Mouse (Mus musculus) hindbrain, embryonic 14.5 days (tissue): ENCODE measurements around the gene Wipf2. TPM values are rescaled to one million over a fixed set of nuclear protein-coding genes. Genes with fewer than 3 reads are reported as not detected.
A peak's percentile ranks its signal among the peaks of the same experiment; 100 is the strongest.

Experiments used
- ATAC-seq: fragments of 200-750 bp; cut with Nextera tagmentation; 2 replicates; pipeline ENCODE4 v1.8.0; 2017; ENCODE audit warnings: moderate number of reproducible peaks, mild to moderate bottlenecking, moderate TSS enrichment, moderate library complexity; ENCODE audit not compliant: low FRiP score
- DNase-seq: peaks from one replicate; pipeline ENCODE4 v3.0.0-alpha.2; 2015; ENCODE audit warnings: low spot score
- H3K27ac ChIP-seq: fragments of 300-500 bp; sonication (generic); 2 replicates; pipeline ENCODE4 v1.5.1; 2014; ENCODE audit warnings: mild to moderate bottlenecking, moderate library complexity
- H3K27me3 ChIP-seq: fragments of 300-500 bp; sonication (generic); 2 replicates; pipeline ENCODE4 v1.6.1; 2014; ENCODE audit warnings: mild to moderate bottlenecking, low read length, mixed read lengths; ENCODE audit not compliant: control insufficient read depth, insufficient read depth
- H3K36me3 ChIP-seq: fragments of 300-500 bp; sonication (generic); replicated peaks from 2 replicates; pipeline ENCODE4 v1.6.1; 2014; ENCODE audit not compliant: control insufficient read depth, insufficient read depth
- H3K4me1 ChIP-seq: fragments of 300-500 bp; sonication (generic); replicated peaks from 2 replicates; pipeline ENCODE4 v1.6.1; 2014; ENCODE audit warnings: antibody characterized with exemption, low read length, mixed read lengths; ENCODE audit not compliant: control insufficient read depth, insufficient read depth
- H3K4me2 ChIP-seq: fragments of 300-500 bp; sonication (generic); replicated peaks from 2 replicates; pipeline ENCODE4 v1.6.1; 2014; ENCODE audit warnings: mild to moderate bottlenecking, moderate library complexity
- H3K4me3 ChIP-seq: fragments of 300-500 bp; sonication (generic); replicated peaks from 2 replicates; pipeline ENCODE4 v1.5.1; 2014; ENCODE audit warnings: mild to moderate bottlenecking, low read length
- H3K9ac ChIP-seq: fragments of 300-500 bp; sonication (generic); 2 replicates; pipeline ENCODE4 v1.6.1; 2014
- H3K9me3 ChIP-seq: fragments of 300-500 bp; sonication (generic); 2 replicates; pipeline ENCODE4 v1.6.1; 2016; ENCODE audit warnings: low read length; ENCODE audit not compliant: control insufficient read depth
- WGBS: fragments of 180-500 bp; shearing (Covaris S2); extraction: QIAGEN DNeasy Blood & Tissue Kit; methylation state at CpG from one replicate; pipeline ENCODE4 v1.1.7; 2014; 5-methylcytosine and 5-hydroxymethylcytosine counted together
- polyA plus RNA-seq: library from polyadenylated mRNA; unstranded; fragments of >200 nt; fragmentation: Nextera tagmentation; extraction: Ambion mirVana; gene quantifications from 2 replicates; pipeline ENCODE4 v1.2.1, GENCODE M21; 2014

Wipf2 gene
- polyA plus RNA-seq, 1 experiment from 2014 or later: 4.7 TPM

DNA sequence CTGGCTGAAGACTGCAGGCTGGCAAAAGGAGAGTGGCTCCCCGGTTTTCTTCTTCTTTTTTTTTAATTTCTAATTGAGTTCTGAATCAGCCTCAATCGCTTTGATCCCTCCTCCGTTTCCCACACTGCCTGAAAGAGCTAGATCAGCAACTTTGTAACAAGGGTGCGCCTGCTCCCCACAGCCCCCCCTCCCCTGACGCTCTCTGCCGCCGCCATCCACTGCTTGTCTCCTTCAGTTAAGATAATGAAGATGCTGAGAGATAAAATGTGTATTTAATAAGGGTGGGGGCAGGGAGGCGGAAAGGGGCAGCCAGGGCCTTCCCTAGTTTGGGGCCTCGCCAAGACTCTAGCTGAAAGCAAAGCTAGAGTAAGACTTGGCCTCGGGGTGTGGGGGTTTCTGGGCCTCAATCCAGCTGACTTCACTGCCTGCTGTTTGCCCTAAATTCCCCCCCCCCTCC lies 61.9 kb downstream of the Wipf2 start:
- Histone ChIP-seq H3K4me3 (no peak overlapping the region), H3K27ac (peak overlapping the region; percentile 74), H3K4me2 (peak overlapping the region; percentile 17; the same call in 1 of the 2 replicates), H3K9me3 (no peaks in the 10 kb centered on the region), H3K4me1 (peaks cover 65% of the 10 kb centered on the region), H3K27me3 (no peaks in the 10 kb centered on the region), H3K9ac (no peak overlapping the region), H3K36me3 (no peaks in the 10 kb centered on the region)
- peak; percentile 26; the same call in 1 of the 2 replicates for ATAC-seq
- 3% methylated on average over 10 of the region's 10 CpGs for WGBS
- DNase-seq: peak; percentile 67

- Histone ChIP-seq H3K9ac (no peak overlapping the region), H3K4me1 (peaks cover 71% of the 10 kb centered on the region), H3K27ac (peak overlapping the region; percentile 74), H3K9me3 (no peaks in the 10 kb centered on the region), H3K4me2 (peak overlapping the region; percentile 17), H3K4me3 (no peak overlapping the region), H3K36me3 (no peaks in the 10 kb centered on the region), H3K27me3 (no peaks in the 10 kb centered on the region)
- DNase-seq: no peak
- ATAC-seq: peak; percentile 41; the same call in 1 of the 2 replicates
- WGBS: 9% methylated on average over 12 of the region's 12 CpGs
Measured at GRCm38 (mm10) chr11:98925868-98926311, 62.5 kb downstream of the Wipf2 start.

GRCm38 (mm10) chr11:98926553-98926952 lies 63.1 kb downstream of the Wipf2 start:
- DNase-seq (no peak), ATAC-seq (no peak)
- no peaks in the 10 kb centered on the region for H3K36me3 ChIP-seq
- no peak overlapping the region for H3K4me3 ChIP-seq
- H3K9me3 ChIP-seq: no peaks in the 10 kb centered on the region
- H3K27me3 ChIP-seq: no peaks in the 10 kb centered on the region
- H3K4me1 ChIP-seq: peaks cover 77% of the 10 kb centered on the region
- 62% methylated on average over 7 of the region's 7 CpGs for WGBS
- no peak overlapping the region for H3K4me2 ChIP-seq
- no peak overlapping the region for H3K9ac ChIP-seq
- peak overlapping the region; percentile 74; the same call in 1 of the 2 replicates for H3K27ac ChIP-seq

- no peak within 1 kb of the TSS for H3K27ac ChIP-seq
- H3K4me2 ChIP-seq: peak within 1 kb of the TSS; percentile 64
- ATAC-seq (no peak), DNase-seq (no peak)
- H3K4me1 ChIP-seq: peaks cover 87% of the 10 kb centered on the region
- peak within 1 kb of the TSS; percentile 86 for H3K9ac ChIP-seq
- WGBS: 7% methylated on average over 20 of the region's 21 CpGs
- no peaks in the 10 kb centered on the region for H3K9me3 ChIP-seq
- H3K4me3 ChIP-seq: peak within 1 kb of the TSS; percentile 63
- no peaks in the 10 kb centered on the region for H3K27me3 ChIP-seq
- no peaks in the 10 kb centered on the region for H3K36me3 ChIP-seq
Measured at GRCm38 (mm10) chr11:98927438-98928076, 64.1 kb downstream of the Wipf2 start, which contains the start of gene Rara. Gene Rara (plus strand): TSS chr11:98927818.

DNA sequence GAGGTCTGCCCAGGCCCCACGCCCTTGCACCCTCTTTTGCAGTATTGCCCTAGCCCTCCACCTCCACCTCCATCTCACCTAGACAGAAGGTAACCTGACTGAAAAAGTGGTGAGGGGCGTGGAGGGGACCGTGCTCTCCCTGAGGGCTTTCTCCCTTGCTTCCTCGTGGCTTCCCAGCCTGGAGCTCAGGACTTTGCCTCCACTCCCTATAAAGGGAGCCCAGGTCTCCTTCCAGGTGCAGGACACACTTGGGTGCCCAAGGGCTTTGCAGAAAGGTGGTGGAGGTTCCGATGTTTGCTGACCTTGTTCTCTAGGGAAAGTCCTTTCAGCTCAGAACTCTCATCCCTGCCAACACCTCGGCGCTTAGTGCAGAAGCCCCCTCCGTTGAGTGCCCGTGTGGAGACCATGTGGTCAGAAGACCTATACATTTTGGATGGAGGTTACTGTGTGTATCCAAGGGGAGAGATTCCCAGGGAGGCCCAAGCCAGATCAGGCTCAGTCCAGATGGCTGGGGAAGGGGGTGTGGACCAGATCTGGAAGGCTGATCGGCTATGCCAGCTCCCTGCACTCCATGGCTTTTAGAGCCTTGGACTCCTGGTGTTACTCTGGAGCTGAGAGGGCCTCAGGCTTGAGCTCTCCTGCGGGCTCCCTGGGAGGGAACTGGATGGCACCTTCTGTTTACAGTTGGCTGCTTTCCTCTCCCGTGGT lies 64.9 kb downstream of the Wipf2 start:
- no peak overlapping the region for H3K27ac ChIP-seq

GRCm38 (mm10) chr11:98929503-98929902 lies 66.1 kb downstream of the Wipf2 start:
- Histone ChIP-seq H3K9ac (peak overlapping the region; percentile 86), H3K4me2 (peak overlapping the region; percentile 64), H3K27ac (peak overlapping the region; percentile 52), H3K9me3 (no peaks in the 10 kb centered on the region), H3K4me3 (peak overlapping the region; percentile 63), H3K36me3 (no peaks in the 10 kb centered on the region), H3K27me3 (no peaks in the 10 kb centered on the region), H3K4me1 (peaks cover 79% of the 10 kb centered on the region)
- WGBS: 4% methylated on average over 9 of the region's 9 CpGs
- no peak for DNase-seq
- ATAC-seq: no peak

More for the DNA sequence above, 64.9 kb downstream of the Wipf2 start:
- Histone ChIP-seq H3K27me3 (no peaks in the 10 kb centered on the region), H3K4me3 (peak overlapping the region; percentile 63), H3K4me2 (peak overlapping the region; percentile 64), H3K36me3 (no peaks in the 10 kb centered on the region), H3K9me3 (no peaks in the 10 kb centered on the region), H3K9ac (peak overlapping the region; percentile 86), H3K4me1 (peaks cover 91% of the 10 kb centered on the region)
- no peak for ATAC-seq
- no peak for DNase-seq
- 12% methylated on average over 12 of the region's 12 CpGs for WGBS

DNA sequence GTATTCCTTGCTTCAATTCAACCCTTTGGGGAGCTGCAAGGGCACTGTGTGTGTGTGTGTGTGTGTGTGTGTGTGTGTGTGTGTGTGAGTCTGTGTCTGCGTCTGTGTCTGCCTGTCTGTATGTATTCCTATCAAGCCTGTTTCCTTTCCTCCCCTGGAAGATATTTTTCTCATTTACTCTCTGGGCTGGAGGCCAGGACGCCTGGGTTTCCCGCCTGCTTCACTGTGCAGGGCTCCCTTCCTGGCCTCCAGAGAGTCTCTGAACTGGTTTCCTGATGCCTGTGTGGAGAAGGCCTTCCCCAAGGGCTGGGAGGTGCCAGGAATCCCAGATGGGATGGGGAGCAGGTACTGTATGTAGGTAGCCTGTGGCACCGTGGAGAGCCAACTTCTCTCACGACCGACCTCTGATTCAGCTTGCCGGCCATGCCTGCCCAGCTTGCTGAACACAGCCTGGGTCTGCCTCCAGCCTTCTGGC lies 66.7 kb downstream of the Wipf2 start:
- Histone ChIP-seq H3K9me3 (no peaks in the 10 kb centered on the region), H3K9ac (peak overlapping the region; percentile 86), H3K4me3 (no peak overlapping the region), H3K27me3 (no peaks in the 10 kb centered on the region), H3K27ac (peak overlapping the region; percentile 52; the same call in 1 of the 2 replicates), H3K4me2 (peak overlapping the region; percentile 64), H3K36me3 (no peaks in the 10 kb centered on the region), H3K4me1 (peaks cover 73% of the 10 kb centered on the region)
- no peak for ATAC-seq
- 50% methylated on average over 7 of the region's 7 CpGs for WGBS
- DNase-seq: no peak

GRCm38 (mm10) chr11:98930773-98931512 lies 67.5 kb downstream of the Wipf2 start:
- no peak overlapping the region for H3K4me3 ChIP-seq
- peak overlapping the region; percentile 64; the same call in 1 of the 2 replicates for H3K4me2 ChIP-seq
- H3K9ac ChIP-seq: no peak overlapping the region
- H3K4me1 ChIP-seq: peaks cover 66% of the 10 kb centered on the region
- ATAC-seq (no peak), DNase-seq (no peak)
- no peaks in the 10 kb centered on the region for H3K36me3 ChIP-seq
- H3K9me3 ChIP-seq: no peaks in the 10 kb centered on the region
- H3K27me3 ChIP-seq: no peaks in the 10 kb centered on the region
- whole genome bisulfite sequencing: 39% methylated on average over 10 of the region's 10 CpGs
- H3K27ac ChIP-seq: peak overlapping the region; percentile 18; the same call in 1 of the 2 replicates
